Comparison of ENCODE assay signal across 25 mouse cellular contexts in the genomic region with DNA sequence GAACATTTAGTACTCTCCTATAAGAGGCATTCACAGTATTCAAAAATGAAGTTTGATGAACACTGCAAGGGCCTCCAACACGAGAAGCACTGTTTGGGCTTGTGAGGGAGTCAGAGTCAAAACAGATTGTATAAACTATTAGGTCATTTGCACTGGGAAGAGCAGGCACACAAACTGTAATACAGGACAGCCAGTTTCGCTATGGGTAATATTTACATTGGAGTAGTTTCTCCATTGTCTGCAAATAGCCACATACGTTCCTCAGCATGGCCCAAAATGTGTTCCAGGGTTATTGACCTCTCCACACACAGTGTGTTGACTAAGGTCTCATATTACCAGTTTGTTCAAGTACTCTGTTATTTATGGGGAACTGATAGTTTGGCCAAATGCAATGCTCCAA.
DNase-seq lines count a peak whose midpoint lies in the region; ATAC-seq and TF ChIP-seq lines count a peak whose summit lies in the region.
"Had no signal": no experiment of that assay in that cellular context is flagged by ENCODE, and none has a peak within 500 bp of the region (broad histone marks: within the 10 kb centered on the region; RNA-seq: fewer than 3 reads in every experiment).

No protein-coding gene starts in this region.

- no peak for TF ChIP-seq CTCF in stomach, postnatal 0 days (IDR thresholded peaks at IDR 0.05; ENCODE audit: low read depth)

- no peaks in the 10 kb centered on the region for H3K27me3 ChIP-seq in liver, embryonic 16.5 days (ENCODE audit: control insufficient read depth, insufficient read depth, low read depth, low read length)
- peaks cover 13% of the 10 kb centered on the region; the same call in 1 of the 2 replicates for H3K27me3 ChIP-seq in liver, embryonic 12.5 days (replicated peaks)
- H3K27me3 ChIP-seq in stomach, embryonic 15.5 days (replicated peaks) = no peaks in the 10 kb centered on the region
- H3K27me3 ChIP-seq in stomach, postnatal 0 days (ENCODE audit: control insufficient read depth, insufficient read depth, low read length) = no peaks in the 10 kb centered on the region
- H3K27me3 ChIP-seq in myocyte (ENCODE audit: control insufficient read depth, insufficient read depth, insufficient read length) = no peaks in the 10 kb centered on the region
- H3K27me3 ChIP-seq: forebrain, embryonic 12.5 days; forebrain, embryonic 15.5 days; hindbrain, embryonic 12.5 days; hindbrain, embryonic 15.5 days had no signal

- H3K9ac ChIP-seq in liver, embryonic 16.5 days (ENCODE audit: low read depth, low read length) = no peak overlapping the region
- no peak overlapping the region for H3K9ac ChIP-seq in liver, embryonic 12.5 days
- H3K9ac ChIP-seq in stomach, embryonic 15.5 days = no peak overlapping the region
- H3K9ac ChIP-seq in stomach, postnatal 0 days (ENCODE audit: low read length) = no peak overlapping the region
- H3K9ac ChIP-seq: embryonic facial prominence, embryonic 13.5 days; forebrain, embryonic 12.5 days; forebrain, embryonic 15.5 days; heart, embryonic 13.5 days; hindbrain, embryonic 12.5 days; hindbrain, embryonic 15.5 days had no signal

- H3K4me3 ChIP-seq in liver, embryonic 16.5 days (ENCODE audit: low read depth, low read length) = no peak overlapping the region
- no peak overlapping the region for H3K4me3 ChIP-seq in liver, embryonic 12.5 days
- no peak overlapping the region for H3K4me3 ChIP-seq in stomach, embryonic 15.5 days (replicated peaks)
- H3K4me3 ChIP-seq in stomach, postnatal 0 days (ENCODE audit: low read depth, low read length) = no peak overlapping the region
- no peak overlapping the region for H3K4me3 ChIP-seq in myocyte
- H3K4me3 ChIP-seq: embryonic facial prominence, embryonic 10.5 days; embryonic facial prominence, embryonic 13.5 days; erythroblast, embryonic 14.5 days; forebrain, embryonic 12.5 days; forebrain, embryonic 15.5 days; heart, adult 2 months; heart, embryonic 10.5 days; heart, embryonic 13.5 days; hindbrain, embryonic 12.5 days; hindbrain, embryonic 15.5 days had no signal

- H3K79me2 ChIP-seq in myocyte (ENCODE audit: control insufficient read depth, insufficient read depth) = no peaks in the 10 kb centered on the region

- no peak for DNase-seq in stomach, postnatal 0 days (ENCODE audit: low spot score)
- no peak for DNase-seq in c-Kit-positive CD71-positive TER-119-positive erythroid progenitor cells, embryonic 14.5 days (ENCODE audit: low spot score)
- DNase-seq: cerebellum, adult 11-12 months; cerebellum, adult 8-10 months; cerebellum, postnatal 10 days; cerebellum, postnatal 36 days; embryo, embryonic 11 days; gastrocnemius, postnatal 25 days; heart, adult 2 months; heart, postnatal 14 days had no signal

- ATAC-seq in liver, embryonic 16.5 days (ENCODE audit: low read depth) = peak; percentile 73
- no peak for ATAC-seq in liver, embryonic 12.5 days
- ATAC-seq in stomach, embryonic 15.5 days (ENCODE audit: insufficient read depth, low FRiP score, low read depth) = 0 out of 2 replicates have a peak, but pooled peaks have one; percentile 32
- ATAC-seq in stomach, postnatal 0 days (ENCODE audit: low FRiP score, low TSS enrichment) = no peak
- ATAC-seq: activated CD4-positive, CD25-positive, alpha-beta regulatory T cell, adult 4 months; CD4-positive, CD25-positive, alpha-beta regulatory T cell, adult 4 months; forebrain, embryonic 15.5 days had no signal

- H3K4me1 ChIP-seq in liver, embryonic 16.5 days (ENCODE audit: control insufficient read depth, low read depth, low read length) = no peaks in the 10 kb centered on the region
- no peaks in the 10 kb centered on the region for H3K4me1 ChIP-seq in liver, embryonic 12.5 days
- 0 out of 2 replicates have a peak, but pooled peaks cover 3% of the 10 kb centered on the region for H3K4me1 ChIP-seq in stomach, embryonic 15.5 days
- no peaks in the 10 kb centered on the region for H3K4me1 ChIP-seq in stomach, postnatal 0 days (replicated peaks; ENCODE audit: control insufficient read depth, insufficient read depth)

- no peak overlapping the region for H3ac ChIP-seq in myocyte (ENCODE audit: control insufficient read depth, insufficient read length)

- H3K27ac ChIP-seq in liver, embryonic 16.5 days (ENCODE audit: low read length) = no peak overlapping the region
- H3K27ac ChIP-seq in liver, embryonic 12.5 days = no peak overlapping the region
- H3K27ac ChIP-seq in stomach, embryonic 15.5 days = no peak overlapping the region
- H3K27ac ChIP-seq in stomach, postnatal 0 days (replicated peaks) = no peak overlapping the region
- H3K27ac ChIP-seq: embryonic facial prominence, embryonic 10.5 days; embryonic facial prominence, embryonic 13.5 days; forebrain, embryonic 12.5 days; forebrain, embryonic 15.5 days; heart, adult 2 months; heart, embryonic 10.5 days; heart, embryonic 13.5 days; hindbrain, embryonic 12.5 days; hindbrain, embryonic 15.5 days had no signal

- H3K4me2 ChIP-seq in liver, embryonic 16.5 days (ENCODE audit: low read depth, low read length) = no peak overlapping the region
- no peak overlapping the region for H3K4me2 ChIP-seq in liver, embryonic 12.5 days
- H3K4me2 ChIP-seq in stomach, embryonic 15.5 days = no peak overlapping the region
- H3K4me2 ChIP-seq in stomach, postnatal 0 days (replicated peaks; ENCODE audit: low read depth) = no peak overlapping the region
- peak overlapping the region; percentile 24 for H3K4me2 ChIP-seq in myocyte (ENCODE audit: low read depth)
- H3K4me2 ChIP-seq: embryonic facial prominence, embryonic 13.5 days; forebrain, embryonic 12.5 days; forebrain, embryonic 15.5 days; heart, embryonic 13.5 days; hindbrain, embryonic 12.5 days; hindbrain, embryonic 15.5 days had no signal

- TF ChIP-seq POLR2A in myocyte (IDR thresholded peaks at IDR 0.05; ENCODE audit: insufficient read length, low read depth) = no peak

- no peak for TF ChIP-seq EP300 in stomach, postnatal 0 days (optimal IDR thresholded peaks at IDR 0.05)

- 39% methylated on average over 3 of the region's 3 CpGs for WGBS in liver, embryonic 16.5 days (ENCODE audit: insufficient replicate concordance)
- 53% methylated on average over 3 of the region's 3 CpGs for WGBS in liver, embryonic 12.5 days (ENCODE audit: insufficient replicate concordance)
- WGBS in stomach, embryonic 15.5 days = 32% methylated on average over 3 of the region's 3 CpGs
- 30% methylated on average over 3 of the region's 3 CpGs for WGBS in stomach, postnatal 0 days

- H3K9me3 ChIP-seq in liver, embryonic 16.5 days (replicated peaks; ENCODE audit: control insufficient read depth, low read length) = no peaks in the 10 kb centered on the region
- no peaks in the 10 kb centered on the region for H3K9me3 ChIP-seq in liver, embryonic 12.5 days (replicated peaks)
- H3K9me3 ChIP-seq in stomach, embryonic 15.5 days = no peaks in the 10 kb centered on the region
- no peaks in the 10 kb centered on the region for H3K9me3 ChIP-seq in stomach, postnatal 0 days (ENCODE audit: control insufficient read depth, low read length)
- H3K9me3 ChIP-seq: embryonic facial prominence, embryonic 10.5 days; embryonic facial prominence, embryonic 13.5 days; forebrain, embryonic 12.5 days; forebrain, embryonic 15.5 days; heart, embryonic 10.5 days; heart, embryonic 13.5 days; hindbrain, embryonic 12.5 days; hindbrain, embryonic 15.5 days had no signal

- no peaks in the 10 kb centered on the region for H3K36me3 ChIP-seq in liver, embryonic 16.5 days (ENCODE audit: control insufficient read depth, insufficient read depth)
- no peaks in the 10 kb centered on the region for H3K36me3 ChIP-seq in liver, embryonic 12.5 days
- no peaks in the 10 kb centered on the region for H3K36me3 ChIP-seq in stomach, embryonic 15.5 days
- no peaks in the 10 kb centered on the region for H3K36me3 ChIP-seq in stomach, postnatal 0 days (ENCODE audit: control insufficient read depth, insufficient read depth, low read length)
- H3K36me3 ChIP-seq in myocyte (ENCODE audit: control insufficient read depth, insufficient read depth) = no peaks in the 10 kb centered on the region
- H3K36me3 ChIP-seq: embryonic facial prominence, embryonic 10.5 days; embryonic facial prominence, embryonic 13.5 days; forebrain, embryonic 12.5 days; forebrain, embryonic 15.5 days; heart, embryonic 10.5 days; heart, embryonic 13.5 days; hindbrain, embryonic 12.5 days; hindbrain, embryonic 15.5 days had no signal

TF ChIP-seq in myocyte, 11 proteins besides CTCF, POLR2A, EP300 and RAD21:
- no peak for TF ChIP-seq E2F4 (IDR thresholded peaks at IDR 0.05; ENCODE audit: insufficient read depth)
- TF ChIP-seq USF1 (IDR thresholded peaks at IDR 0.05; ENCODE audit: low read depth) = no peak
- TF ChIP-seq SRF (IDR thresholded peaks at IDR 0.05; ENCODE audit: control insufficient read depth, insufficient read length, low read depth) = no peak

Comparison
In these comparisons a context has a peak if more than half of its experiments do, and no peak if none do; other contexts are left out.
1. ATAC-seq: peak in liver, embryonic 16.5 days (single experiment) and stomach, embryonic 15.5 days (single experiment); none in liver, embryonic 12.5 days (single experiment) and stomach, postnatal 0 days (single experiment).